Mouse (Mus musculus): ENCODE measurements at regions not wholly inside any gene's neighbourhood (a gene's known extent, or its start where the extent isn't known, plus 50 kb on each side); places are given as distances from the start of the nearest gene placed in this dataset.

- dilution Hi-C loops (cut with MboI; ENCODE audit: extremely low pct_ligation_motif_present, extremely low pct_unique_long_range_greater_than_20kb, low sequenced_read_pairs): no loop called here
- Histone ChIP-seq H3K4me1 (ENCODE audit: control insufficient read depth in 1 of 2, insufficient read depth in 2 of 2) (peaks cover 0 to 9% of the 10 kb centered on the region in 2 experiments; a peak in 1 of 4 replicates), H3K4me3 (replicated peaks in 1 of 3; ENCODE audit: low read depth in 2 of 3, low read length in 2 of 3, poor library complexity in 1 of 3) (no peak overlapping the region), H3K9ac (ENCODE audit: insufficient read depth, low read depth) (no peak overlapping the region), H3K79me2 (replicated peaks; ENCODE audit: control insufficient read depth, extremely low read depth, insufficient read depth, poor library complexity, severe bottlenecking) (no peaks in the 10 kb centered on the region), H3K36me3 (replicated peaks in 1 of 2; ENCODE audit: control insufficient read depth in 1 of 2, insufficient read depth in 1 of 2, low read length in 1 of 2) (no peaks in the 10 kb centered on the region), H3K4me2 (ENCODE audit: insufficient read depth, low read depth, poor library complexity, severe bottlenecking) (no peak overlapping the region), H3K27me3 (replicated peaks) (no peaks in the 10 kb centered on the region), H3K27ac (ENCODE audit: insufficient read depth, low read depth) (no peak overlapping the region), H3K9me3 (replicated peaks; ENCODE audit: low read length) (peaks cover 15% of the 10 kb centered on the region)
- no peak for TF ChIP-seq E2F4 (IDR thresholded peaks at IDR 0.05; ENCODE audit: insufficient replicate concordance, low read depth, low read length)
- no peak for TF ChIP-seq MYC (IDR thresholded peaks at IDR 0.05; ENCODE audit: low read depth, low read length)
- no peak for TF ChIP-seq ETS1 (conservative IDR thresholded peaks at IDR 0.05; ENCODE audit: low read depth, low read length)
- TF ChIP-seq CHD2 (IDR thresholded peaks at IDR 0.05; ENCODE audit: low read length): no peak
- TF ChIP-seq HCFC1 (IDR thresholded peaks at IDR 0.05; ENCODE audit: low read depth, low read length): no peak
- TF ChIP-seq NELFE (IDR thresholded peaks at IDR 0.05; ENCODE audit: low read depth, low read length): no peak
- no peak for TF ChIP-seq CTCF (conservative IDR thresholded peaks at IDR 0.05 in 1 of 2, IDR thresholded peaks at IDR 0.05 in 1 of 2; ENCODE audit: low read depth in 2 of 2, low read length in 2 of 2)
- TF ChIP-seq MAZ (IDR thresholded peaks at IDR 0.05; ENCODE audit: low read depth, low read length): no peak
- no peak for TF ChIP-seq JUN (IDR thresholded peaks at IDR 0.05; ENCODE audit: insufficient read depth, low read depth, low read length)
- no peak for TF ChIP-seq ZMIZ1 (IDR thresholded peaks at IDR 0.05; ENCODE audit: low read depth, low read length)
- no peak for TF ChIP-seq MXI1 (IDR thresholded peaks at IDR 0.05; ENCODE audit: low read depth, low read length)
- no peak for TF ChIP-seq USF2 (conservative IDR thresholded peaks at IDR 0.05; ENCODE audit: low read depth, low read length)
- no peak for TF ChIP-seq CHD1 (IDR thresholded peaks at IDR 0.05; ENCODE audit: low read depth, low read length)
- DNase-seq (ENCODE audit: extremely low read depth): no peak
- in situ Hi-C loops (cut with MboI; ENCODE audit: low pct_ligation_motif_present, low pct_unique_long_range_greater_than_20kb, low sequenced_read_pairs): no loop called here
These were observed 280.9 kb downstream of the Spry2 start for GRCm38 (mm10) chr14:105615766-105616165.

- no peak for TF ChIP-seq GABPA (IDR thresholded peaks at IDR 0.05; ENCODE audit: insufficient replicate concordance, low read depth, low read length)
- no peak for TF ChIP-seq ZMIZ1 (IDR thresholded peaks at IDR 0.05; ENCODE audit: low read depth, low read length)
- TF ChIP-seq MAZ (IDR thresholded peaks at IDR 0.05; ENCODE audit: low read depth, low read length): no peak
- TF ChIP-seq USF2 (conservative IDR thresholded peaks at IDR 0.05; ENCODE audit: low read depth, low read length): no peak
- no peak for TF ChIP-seq ETS1 (conservative IDR thresholded peaks at IDR 0.05; ENCODE audit: low read depth, low read length)
- no peak for TF ChIP-seq ELF1 (IDR thresholded peaks at IDR 0.05; ENCODE audit: low read depth, low read length)
- no peak for TF ChIP-seq JUND (conservative IDR thresholded peaks at IDR 0.05; ENCODE audit: low read depth, low read length)
- no peak for TF ChIP-seq ZC3H11A (IDR thresholded peaks at IDR 0.05; ENCODE audit: low read depth, low read length)
- no peak for TF ChIP-seq MAFK (IDR thresholded peaks at IDR 0.05; ENCODE audit: insufficient replicate concordance, low read length)
- TF ChIP-seq BHLHE40 (IDR thresholded peaks at IDR 0.05; ENCODE audit: low read depth, low read length): no peak
- no peak for TF ChIP-seq MXI1 (IDR thresholded peaks at IDR 0.05; ENCODE audit: low read depth, low read length)
- no peak for TF ChIP-seq PAX5 (IDR thresholded peaks at IDR 0.05; ENCODE audit: low read length)
- no peak for TF ChIP-seq RCOR1 (conservative IDR thresholded peaks at IDR 0.05; ENCODE audit: low read depth, low read length)
- no peak for TF ChIP-seq CHD2 (IDR thresholded peaks at IDR 0.05; ENCODE audit: low read length)
- no peak for TF ChIP-seq NELFE (IDR thresholded peaks at IDR 0.05; ENCODE audit: low read depth, low read length)
- no peak for TF ChIP-seq TBP (conservative IDR thresholded peaks at IDR 0.05; ENCODE audit: low read depth, low read length)
- no peak for TF ChIP-seq SIN3A (IDR thresholded peaks at IDR 0.05; ENCODE audit: low read length)
- TF ChIP-seq MAX (IDR thresholded peaks at IDR 0.05; ENCODE audit: low read length): no peak
- no peak for TF ChIP-seq POLR2A (IDR thresholded peaks at IDR 0.05; ENCODE audit: low read depth, low read length)
- TF ChIP-seq UBTF (IDR thresholded peaks at IDR 0.05; ENCODE audit: low read depth, low read length): no peak
- H3K4me2 ChIP-seq (ENCODE audit: insufficient read depth, low read depth, poor library complexity, severe bottlenecking): no peak overlapping the region
- H3K9me3 ChIP-seq (replicated peaks; ENCODE audit: low read length): peaks cover 11% of the 10 kb centered on the region
- peak; percentile 24 for DNase-seq (ENCODE audit: extremely low read depth)
- no peaks in the 10 kb centered on the region for H3K27me3 ChIP-seq (replicated peaks)
- no peak overlapping the region for H3K27ac ChIP-seq (ENCODE audit: insufficient read depth, low read depth)
- H3K79me2 ChIP-seq (replicated peaks; ENCODE audit: control insufficient read depth, extremely low read depth, insufficient read depth, poor library complexity, severe bottlenecking): no peaks in the 10 kb centered on the region
- dilution Hi-C loops (cut with MboI; ENCODE audit: extremely low pct_ligation_motif_present, extremely low pct_unique_long_range_greater_than_20kb, low sequenced_read_pairs): no loop called here
- no peak overlapping the region for H3K9ac ChIP-seq (ENCODE audit: insufficient read depth, low read depth)
- no peak overlapping the region for H3K4me3 ChIP-seq (replicated peaks in 1 of 3; ENCODE audit: low read depth in 2 of 3, low read length in 2 of 3, poor library complexity in 1 of 3)
- H3K36me3 ChIP-seq (replicated peaks in 1 of 2; ENCODE audit: control insufficient read depth in 1 of 2, insufficient read depth in 1 of 2, low read length in 1 of 2): no peaks in the 10 kb centered on the region
- in situ Hi-C loops (cut with MboI; ENCODE audit: low pct_ligation_motif_present, low pct_unique_long_range_greater_than_20kb, low sequenced_read_pairs): no loop called here
- peaks cover 0 to 9% of the 10 kb centered on the region in 2 experiments; a peak in 1 of 4 replicates for H3K4me1 ChIP-seq (ENCODE audit: control insufficient read depth in 1 of 2, insufficient read depth in 2 of 2)
These were observed 283.8 kb downstream of the Spry2 start for GRCm38 (mm10) chr14:105612794-105613193.

All from CH12.LX (cell line).